8 mouse cellular contexts compared by ENCODE assay signal in the genomic region with DNA sequence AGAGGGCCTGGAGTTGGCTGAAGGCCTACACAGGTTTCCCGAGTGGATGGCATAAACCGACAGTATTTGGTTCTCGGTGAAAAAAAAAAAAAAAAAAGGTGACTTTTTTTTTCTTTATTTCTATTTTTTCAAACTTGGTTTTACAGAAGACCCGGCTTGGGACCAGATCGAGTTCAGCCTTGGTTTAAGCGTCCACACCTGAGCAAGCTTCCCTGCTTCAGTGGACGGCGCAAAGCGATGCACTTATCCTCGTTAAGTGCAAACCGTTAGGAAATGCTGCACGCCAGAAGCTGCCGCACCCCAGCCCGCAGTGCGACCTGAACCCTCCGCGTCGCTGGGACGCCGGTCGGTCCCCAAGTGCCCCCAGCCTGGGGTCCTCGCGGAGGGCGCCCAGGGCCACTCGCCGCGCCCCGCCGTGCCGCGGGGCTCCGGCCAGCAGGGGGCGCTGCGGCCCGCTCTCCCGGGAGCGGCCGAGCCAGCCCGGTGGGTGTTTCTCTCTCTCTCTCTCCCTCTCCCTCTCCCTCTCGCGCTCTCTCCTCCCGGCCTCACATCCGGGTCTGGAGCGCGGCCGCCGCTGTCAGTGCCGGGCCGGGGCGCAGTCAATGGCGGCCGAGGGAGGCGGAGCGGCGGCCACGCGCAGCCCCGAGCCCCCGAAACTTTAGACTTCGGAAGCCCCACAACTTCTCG. TPM values are rescaled to one million over a fixed set of nuclear protein-coding genes. Genes with fewer than 3 reads are reported as not detected.
DNase-seq lines count a peak whose midpoint lies in the region; ATAC-seq lines count a peak whose summit lies in the region.

No protein-coding gene starts in this region.

- WGBS in heart, embryonic 14.5 days: 2% methylated on average over 61 of the region's 61 CpGs
- 3% methylated on average over 61 of the region's 61 CpGs for WGBS in liver, embryonic 11.5 days

- H3K27ac ChIP-seq in brown adipose tissue, adult 24 weeks (replicated peaks; ENCODE audit: low read depth, low read length): peak overlapping the region; percentile 47
- peak overlapping the region; percentile 87 to 94 for H3K27ac ChIP-seq in heart, embryonic 14.5 days (replicated peaks in 1 of 2; ENCODE audit: control insufficient read depth in 1 of 2, insufficient read depth in 1 of 2, low read depth in 2 of 2, low read length in 2 of 2)
- peak overlapping the region; percentile 83 for H3K27ac ChIP-seq in liver, embryonic 11.5 days (ENCODE audit: low read depth, low read length)

- no peaks in the 10 kb centered on the region for H3K27me3 ChIP-seq in heart, embryonic 14.5 days (ENCODE audit: control insufficient read depth, insufficient read depth, low read length)
- H3K27me3 ChIP-seq in liver, embryonic 11.5 days (replicated peaks; ENCODE audit: control insufficient read depth, insufficient read depth, low read length): no peaks in the 10 kb centered on the region
- no peaks in the 10 kb centered on the region; the same call in 1 of the 2 replicates for H3K27me3 ChIP-seq in splenic B cell, adult 2 months (ENCODE audit: control insufficient read depth, insufficient read depth, low read length, poor library complexity, severe bottlenecking)

- ATAC-seq in CD4-positive, CD25-positive, alpha-beta regulatory T cell, adult 4 months: peak; percentile 90
- ATAC-seq in erythroid progenitor cell, adult 5-6 weeks (replicated peaks; ENCODE audit: low FRiP score, poor library complexity, severe bottlenecking): peak; percentile 84
- ATAC-seq in heart, embryonic 14.5 days (ENCODE audit: insufficient number of reproducible peaks, insufficient read depth, low FRiP score, low read depth): peak; percentile 97
- peak; percentile 96 for ATAC-seq in liver, embryonic 11.5 days (replicated peaks; ENCODE audit: low FRiP score)

- H3K36me3 ChIP-seq in heart, embryonic 14.5 days (ENCODE audit: control insufficient read depth, insufficient read depth, low read length): no peaks in the 10 kb centered on the region
- no peaks in the 10 kb centered on the region for H3K36me3 ChIP-seq in liver, embryonic 11.5 days (ENCODE audit: control insufficient read depth, insufficient read depth, low read length)
- no peaks in the 10 kb centered on the region for H3K36me3 ChIP-seq in splenic B cell, adult 2 months (ENCODE audit: control insufficient read depth, insufficient read depth, low read length, poor library complexity, severe bottlenecking)

- peak; percentile 91 for DNase-seq in kidney, postnatal 10 days
- peak; percentile 81 for DNase-seq in liver, embryonic 11.5 days (ENCODE audit: low spot score)
- DNase-seq in naive thymus-derived CD4-positive, alpha-beta T cell, adult 2 months (ENCODE audit: low read depth): peak; percentile 89
- DNase-seq in splenic B cell, adult 2 months (ENCODE audit: low read depth, low spot score): peak; percentile 81

- peak overlapping the region; percentile 100 for H3K4me3 ChIP-seq in brown adipose tissue, adult 24 weeks (ENCODE audit: insufficient read depth, low read depth, low read length)
- peak overlapping the region; percentile 97 to 99 for H3K4me3 ChIP-seq in heart, embryonic 14.5 days (ENCODE audit: control insufficient read depth in 1 of 2, insufficient read depth in 1 of 2, low read depth in 1 of 2, low read length in 2 of 2)
- peak overlapping the region; percentile 87 for H3K4me3 ChIP-seq in liver, embryonic 11.5 days (ENCODE audit: low read depth, low read length)

- H3K4me1 ChIP-seq in brown adipose tissue, adult 24 weeks (ENCODE audit: control insufficient read depth, insufficient read depth, insufficient read length, low read length): peaks cover 4% of the 10 kb centered on the region
- peaks cover 8 to 42% of the 10 kb centered on the region in 2 experiments for H3K4me1 ChIP-seq in heart, embryonic 14.5 days (ENCODE audit: control insufficient read depth in 2 of 2, insufficient read depth in 2 of 2, low read length in 2 of 2)
- peaks cover 11% of the 10 kb centered on the region for H3K4me1 ChIP-seq in liver, embryonic 11.5 days (replicated peaks; ENCODE audit: control insufficient read depth, insufficient read depth, low read length)

- 0 out of 2 replicates have a peak, but pooled peaks cover 3% of the 10 kb centered on the region for H3K9me3 ChIP-seq in heart, embryonic 14.5 days (ENCODE audit: control insufficient read depth, low read length)
- no peaks in the 10 kb centered on the region for H3K9me3 ChIP-seq in liver, embryonic 11.5 days (ENCODE audit: control insufficient read depth, low read length)

- peak overlapping the region; percentile 77 for H3K4me2 ChIP-seq in heart, embryonic 14.5 days (ENCODE audit: low read length)
- peak overlapping the region; percentile 82 for H3K4me2 ChIP-seq in liver, embryonic 11.5 days

- H3K9ac ChIP-seq in heart, embryonic 14.5 days (ENCODE audit: low read length): peak overlapping the region; percentile 88
- peak overlapping the region; percentile 82 for H3K9ac ChIP-seq in liver, embryonic 11.5 days (ENCODE audit: low read depth, low read length)

RNA-seq across cellular contexts. Expression of a gene that starts 0.5 kb away (rescaled TPM):
- 10 to 100 TPM; 34.9 to 39.9 TPM for polyA plus RNA-seq in CD4-positive, CD25-positive, alpha-beta regulatory T cell, adult 4 months (2017; shearing (Covaris generic))
- 8.5 and 13.6 TPM in 2 replicates for polyA plus RNA-seq in brown adipose tissue, adult 24 weeks (2012; ENCODE audit: insufficient read depth, insufficient read length, missing spikeins)
- total RNA-seq in erythroid progenitor cell, adult 5-6 weeks (2015; ENCODE audit: low replicate concordance): 12.3 and 18.0 TPM in 2 replicates
- total RNA-seq in erythroid progenitor cell, adult 5-6 weeks (2017; ENCODE audit: low replicate concordance): 14.3 and 16.3 TPM in 2 replicates
- 27.2 and 29.8 TPM in 2 replicates for polyA plus RNA-seq in heart, embryonic 14.5 days (2014; fragmentation: Nextera tagmentation; extraction: Ambion mirVana)
- 13.3 and 17.8 TPM in 2 replicates for polyA plus RNA-seq in liver, embryonic 11.5 days (2014; fragmentation: Nextera tagmentation; extraction: Ambion mirVana)

RNA-seq across cellular contexts. Expression of a gene that starts 32.1 kb away (rescaled TPM):
- polyA plus RNA-seq in CD4-positive, CD25-positive, alpha-beta regulatory T cell, adult 4 months (2017; shearing (Covaris generic)): 100 to 1,000 TPM; 346 to 495 TPM
- polyA plus RNA-seq in brown adipose tissue, adult 24 weeks (2012; ENCODE audit: insufficient read depth, insufficient read length, missing spikeins): 40.5 and 44.3 TPM in 2 replicates
- total RNA-seq in erythroid progenitor cell, adult 5-6 weeks (2015; ENCODE audit: low replicate concordance): 56.2 and 99.1 TPM in 2 replicates
- 18.2 and 25.7 TPM in 2 replicates for total RNA-seq in erythroid progenitor cell, adult 5-6 weeks (2017; ENCODE audit: low replicate concordance)
- 182 and 186 TPM in 2 replicates for polyA plus RNA-seq in heart, embryonic 14.5 days (2014; fragmentation: Nextera tagmentation; extraction: Ambion mirVana)
- polyA plus RNA-seq in liver, embryonic 11.5 days (2014; fragmentation: Nextera tagmentation; extraction: Ambion mirVana): 109 and 115 TPM in 2 replicates

Comparison
In these comparisons a context has a peak if more than half of its experiments do, and no peak if none do; other contexts are left out.
1. Peak in every context shown above with its lines: DNase-seq, ATAC-seq, H3K4me3 ChIP-seq and H3K27ac ChIP-seq.